Mouse (Mus musculus): Measurements from ENCODE around the gene Cux1.

DNA sequence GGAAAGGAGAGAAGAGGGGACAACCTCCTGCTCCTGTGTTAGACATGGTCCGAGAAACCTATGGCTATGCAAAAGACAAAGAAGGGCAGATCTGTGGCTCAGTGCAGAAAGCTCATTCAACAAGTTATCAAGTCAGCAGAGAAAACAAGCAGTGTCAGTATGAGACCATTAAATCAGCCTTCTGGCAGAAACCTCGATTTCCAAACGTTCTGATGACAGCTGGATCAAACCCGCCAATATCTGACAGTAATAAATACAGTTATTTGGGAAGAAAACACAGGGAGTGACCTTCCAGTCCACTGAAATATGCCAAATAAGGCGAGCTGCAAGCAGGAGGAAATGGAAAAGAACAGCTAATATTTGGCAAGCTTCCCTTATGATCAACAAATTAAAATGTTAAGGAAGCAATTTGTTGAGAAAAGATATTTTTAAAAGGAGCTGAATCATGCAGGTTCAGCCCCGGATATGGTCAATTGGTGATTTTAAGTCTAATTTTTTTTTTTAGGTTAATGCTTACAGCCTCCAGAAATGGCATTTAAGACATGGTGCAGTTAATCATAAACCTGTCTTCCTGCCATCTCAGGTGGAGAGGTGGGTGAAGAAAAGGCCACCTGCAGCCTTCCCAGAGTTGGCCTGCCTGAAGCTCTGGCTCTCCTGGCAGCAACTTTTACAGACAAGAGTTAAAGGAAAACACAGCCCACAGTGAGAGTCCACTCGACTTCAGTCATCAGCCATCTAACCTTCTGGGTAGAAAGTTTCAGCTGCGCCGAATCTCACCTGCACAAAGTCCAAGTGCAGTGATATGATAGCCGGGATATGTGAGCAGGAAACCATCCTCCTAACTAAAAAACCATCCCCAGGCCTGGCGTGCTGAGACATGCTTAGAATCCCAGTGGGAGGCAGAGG, 33.7 kb downstream of the Cux1 start:
- TF ChIP-seq POLR2A (IDR thresholded peaks at IDR 0.05; ENCODE audit: borderline replicate concordance, control insufficient read depth, low read depth, low read length) (no peak), CTCF (IDR thresholded peaks at IDR 0.05; ENCODE audit: control insufficient read depth, insufficient read depth, low read length) (no peak)
